7 mouse cellular contexts compared by ENCODE assay signal in genomic region chr1:178335860-178336261, GRCm38 (mm10). TPM values are rescaled to one million over a fixed set of nuclear protein-coding genes. Genes with fewer than 3 reads are reported as not detected.
A peak's percentile ranks its signal among the peaks of the same experiment; 100 is the strongest.
DNase-seq lines count a peak whose midpoint lies in the region; ATAC-seq and TF ChIP-seq lines count a peak whose summit lies in the region.

No protein-coding gene starts in this region.

- H3K9ac ChIP-seq in hindbrain, embryonic 14.5 days, result peak overlapping the region; percentile 100
- peak overlapping the region; percentile 100 for H3K9ac ChIP-seq in midbrain, embryonic 11.5 days (ENCODE audit: low read length)

- 0 out of 2 replicates have a peak, but pooled peaks cover 2% of the 10 kb centered on the region for H3K4me1 ChIP-seq in thymus, adult 2 months (replicated peaks; ENCODE audit: control insufficient read depth, insufficient read depth, low read length)
- H3K4me1 ChIP-seq in hindbrain, embryonic 14.5 days (replicated peaks; ENCODE audit: control insufficient read depth, insufficient read depth, low read length), result peaks cover 20% of the 10 kb centered on the region
- peaks cover 15% of the 10 kb centered on the region for H3K4me1 ChIP-seq in midbrain, embryonic 11.5 days (ENCODE audit: control insufficient read depth, insufficient read depth, low read length)

- no peak overlapping the region; the same call in 1 of the 2 replicates for H3K27ac ChIP-seq in thymus, adult 2 months (ENCODE audit: control insufficient read depth, insufficient read depth, low read length)
- peak overlapping the region; percentile 99 for H3K27ac ChIP-seq in hindbrain, embryonic 14.5 days
- H3K27ac ChIP-seq in midbrain, embryonic 11.5 days (ENCODE audit: low read depth, low read length), result peak overlapping the region; percentile 22; the same call in 1 of the 2 replicates

- peak overlapping the region; percentile 97 for H3K4me2 ChIP-seq in hindbrain, embryonic 14.5 days (replicated peaks)
- H3K4me2 ChIP-seq in midbrain, embryonic 11.5 days, result peak overlapping the region; percentile 87

- no peak for TF ChIP-seq CTCF in thymus, adult 2 months (IDR thresholded peaks at IDR 0.05; ENCODE audit: borderline replicate concordance, control insufficient read depth, extremely low read depth, insufficient read depth, low read length, poor library complexity)

- no peak for TF ChIP-seq POLR2A in thymus, adult 2 months (IDR thresholded peaks at IDR 0.05; ENCODE audit: control insufficient read depth, extremely low read depth, insufficient read depth, low read length, poor library complexity)

- intact Hi-C loops in left cerebral cortex, postnatal 14 days (cut with DNase I), result loop anchor here (1.0 to 2.0 kb wide), 4 partner anchors 17 to 113 kb away; partner anchors contain the start of genes Cox20 and Efcab2

- H3K36me3 ChIP-seq in thymus, adult 2 months (ENCODE audit: control insufficient read depth, insufficient read depth, low read length), result peaks cover 36% of the 10 kb centered on the region
- H3K36me3 ChIP-seq in hindbrain, embryonic 14.5 days (replicated peaks; ENCODE audit: control insufficient read depth, insufficient read depth), result peaks cover 48% of the 10 kb centered on the region
- peaks cover 25% of the 10 kb centered on the region for H3K36me3 ChIP-seq in midbrain, embryonic 11.5 days (ENCODE audit: control insufficient read depth, insufficient read depth, low read length)

- WGBS in thymus, adult 2 months, result under 1% methylated on average over 16 of the region's 16 CpGs
- under 1% methylated on average over 16 of the region's 16 CpGs for WGBS in hindbrain, embryonic 14.5 days
- under 1% methylated on average over 16 of the region's 16 CpGs for WGBS in midbrain, embryonic 11.5 days

- peak overlapping the region; percentile 99 for H3K4me3 ChIP-seq in thymus, adult 2 months (ENCODE audit: control insufficient read depth, insufficient read depth, low read length)
- peak overlapping the region; percentile 94 for H3K4me3 ChIP-seq in hindbrain, embryonic 14.5 days (replicated peaks; ENCODE audit: low read length)
- H3K4me3 ChIP-seq in midbrain, embryonic 11.5 days (ENCODE audit: low read depth, low read length), result peak overlapping the region; percentile 93

- H3K27me3 ChIP-seq in thymus, adult 2 months (ENCODE audit: control insufficient read depth, insufficient read depth, low read length), result no peaks in the 10 kb centered on the region
- no peaks in the 10 kb centered on the region for H3K27me3 ChIP-seq in hindbrain, embryonic 14.5 days (ENCODE audit: control insufficient read depth, insufficient read depth, low read length)
- no peaks in the 10 kb centered on the region for H3K27me3 ChIP-seq in midbrain, embryonic 11.5 days (ENCODE audit: control insufficient read depth, insufficient read depth, low read length)

- no peaks in the 10 kb centered on the region for H3K9me3 ChIP-seq in hindbrain, embryonic 14.5 days (ENCODE audit: control insufficient read depth, low read length)
- no peaks in the 10 kb centered on the region for H3K9me3 ChIP-seq in midbrain, embryonic 11.5 days (ENCODE audit: control insufficient read depth, low read length)

- no peak for ATAC-seq in hindbrain, embryonic 14.5 days (ENCODE audit: low FRiP score)
- no peak for ATAC-seq in midbrain, embryonic 11.5 days (ENCODE audit: low FRiP score)

- no peak for DNase-seq in thymus, adult 2 months
- no peak for DNase-seq in thymus, postnatal 4 days
- peak; percentile 53 for DNase-seq in c-Kit-positive CD71-positive TER-119-positive erythroid progenitor cells, embryonic 14.5 days (ENCODE audit: low spot score)
- DNase-seq in hindbrain, embryonic 14.5 days (ENCODE audit: low spot score), result no peak
- no peak for DNase-seq in midbrain, embryonic 11.5 days (ENCODE audit: low spot score, missing footprints)
- no peak for DNase-seq in left cerebral cortex, postnatal 14 days (ENCODE audit: low spot score in 2 of 2)
- DNase-seq in gastrocnemius, adult 18-20 months (ENCODE audit: low spot score), result no peak

RNA-seq across cellular contexts. Expression of gene Hnrnpu, which starts 1.7 kb away (rescaled TPM):
- polyA plus RNA-seq in thymus, adult 2 months (2012; rRNA removed), result 112 and 127 TPM in 2 replicates
- 313 and 339 TPM in 2 replicates for polyA plus RNA-seq in hindbrain, embryonic 14.5 days (2014; fragmentation: Nextera tagmentation; extraction: Ambion mirVana)
- polyA plus RNA-seq in midbrain, embryonic 11.5 days (2014; fragmentation: Nextera tagmentation; extraction: Ambion mirVana), result 899 and 946 TPM in 2 replicates
- total RNA-seq in left cerebral cortex, postnatal 14 days (2021), result 100 to 1,000 TPM; 400 to 403 TPM
- total RNA-seq in gastrocnemius, adult 18-20 months (2021), result 100 to 1,000 TPM; 101 to 152 TPM

RNA-seq across cellular contexts. Expression of gene Cox20, which starts 16.9 kb away (rescaled TPM):
- 16.2 and 19.2 TPM in 2 replicates for polyA plus RNA-seq in thymus, adult 2 months (2012; rRNA removed)
- 102 and 134 TPM in 2 replicates for polyA plus RNA-seq in hindbrain, embryonic 14.5 days (2014; fragmentation: Nextera tagmentation; extraction: Ambion mirVana)
- polyA plus RNA-seq in midbrain, embryonic 11.5 days (2014; fragmentation: Nextera tagmentation; extraction: Ambion mirVana), result 123 and 126 TPM in 2 replicates
- 10 to 100 TPM; 29.4 to 29.6 TPM for total RNA-seq in left cerebral cortex, postnatal 14 days (2021)
- 10 to 100 TPM; 43.1 to 45.2 TPM for total RNA-seq in gastrocnemius, adult 18-20 months (2021)
